Mouse (Mus musculus) splenic B cell, adult 2 months (primary cell): ENCODE measurements around the gene Nrp1.

Experiments used
- DNase-seq: peaks from one replicate; pipeline ENCODE4 v3.0.0-alpha.2; 2011; ENCODE audit warnings: low read depth, low spot score
- H3K27me3 ChIP-seq: 2 replicates; pipeline ENCODE4 v1.6.1; 2012; ENCODE audit warnings: mild to moderate bottlenecking, low read length, moderate library complexity, mixed read lengths; ENCODE audit not compliant: control insufficient read depth, poor library complexity, insufficient read depth, severe bottlenecking
- H3K36me3 ChIP-seq: 2 replicates; pipeline ENCODE4 v1.6.1; 2012; ENCODE audit warnings: mild to moderate bottlenecking, low read length, moderate library complexity, mixed read lengths; ENCODE audit not compliant: control insufficient read depth, poor library complexity, insufficient read depth, severe bottlenecking

Nrp1 gene

GRCm38 (mm10) chr8:128386963-128387621, 28.7 kb downstream of the Nrp1 start:
- no peak for DNase-seq
- Histone ChIP-seq H3K36me3 (no peaks in the 10 kb centered on the region), H3K27me3 (no peaks in the 10 kb centered on the region)

- Histone ChIP-seq H3K27me3 (no peaks in the 10 kb centered on the region), H3K36me3 (no peaks in the 10 kb centered on the region)
- DNase-seq = no peak
These were observed 32.4 kb downstream of the Nrp1 start for GRCm38 (mm10) chr8:128390759-128391158.

- Histone ChIP-seq H3K36me3 (no peaks in the 10 kb centered on the region), H3K27me3 (no peaks in the 10 kb centered on the region)
- DNase-seq = no peak
These were observed 32.9 kb downstream of the Nrp1 start for GRCm38 (mm10) chr8:128391182-128391760.

GRCm38 (mm10) chr8:128394671-128395193, 36.3 kb downstream of the Nrp1 start:
- no peak for DNase-seq
- Histone ChIP-seq H3K27me3 (no peaks in the 10 kb centered on the region), H3K36me3 (no peaks in the 10 kb centered on the region)

GRCm38 (mm10) chr8:128396968-128397367, 38.6 kb downstream of the Nrp1 start:
- H3K36me3 ChIP-seq = no peaks in the 10 kb centered on the region
- no peak for DNase-seq
- no peaks in the 10 kb centered on the region for H3K27me3 ChIP-seq

- Histone ChIP-seq H3K36me3 (no peaks in the 10 kb centered on the region), H3K27me3 (no peaks in the 10 kb centered on the region)
- DNase-seq = no peak
These were observed 39.0 kb downstream of the Nrp1 start for GRCm38 (mm10) chr8:128397441-128397840.

GRCm38 (mm10) chr8:128398472-128399091, 40.2 kb downstream of the Nrp1 start:
- DNase-seq = no peak
- Histone ChIP-seq H3K36me3 (no peaks in the 10 kb centered on the region), H3K27me3 (no peaks in the 10 kb centered on the region)

GRCm38 (mm10) chr8:128400286-128400685, 41.9 kb downstream of the Nrp1 start:
- H3K36me3 ChIP-seq = no peaks in the 10 kb centered on the region
- DNase-seq = no peak
- H3K27me3 ChIP-seq = no peaks in the 10 kb centered on the region

- Histone ChIP-seq H3K36me3 (no peaks in the 10 kb centered on the region), H3K27me3 (no peaks in the 10 kb centered on the region)
- DNase-seq = no peak
These were observed 46.5 kb downstream of the Nrp1 start for GRCm38 (mm10) chr8:128404876-128405275.

- H3K27me3 ChIP-seq = no peaks in the 10 kb centered on the region
- DNase-seq = no peak
- no peaks in the 10 kb centered on the region for H3K36me3 ChIP-seq
These were observed 55.0 kb downstream of the Nrp1 start for GRCm38 (mm10) chr8:128413381-128413780.

GRCm38 (mm10) chr8:128415730-128416684, 57.6 kb downstream of the Nrp1 start:
- no peak for DNase-seq
- Histone ChIP-seq H3K36me3 (no peaks in the 10 kb centered on the region), H3K27me3 (no peaks in the 10 kb centered on the region)

- no peak for DNase-seq
- H3K27me3 ChIP-seq = no peaks in the 10 kb centered on the region
- no peaks in the 10 kb centered on the region for H3K36me3 ChIP-seq
These were observed 58.5 kb downstream of the Nrp1 start for GRCm38 (mm10) chr8:128416896-128417295.

GRCm38 (mm10) chr8:128417956-128418796, 59.8 kb downstream of the Nrp1 start:
- no peak for DNase-seq
- no peaks in the 10 kb centered on the region for H3K27me3 ChIP-seq
- H3K36me3 ChIP-seq = no peaks in the 10 kb centered on the region

GRCm38 (mm10) chr8:128419984-128420383, 61.6 kb downstream of the Nrp1 start:
- no peak for DNase-seq
- Histone ChIP-seq H3K36me3 (no peaks in the 10 kb centered on the region), H3K27me3 (no peaks in the 10 kb centered on the region)
